8 mouse cellular contexts compared by ENCODE assay signal in genomic region chr7:29071169-29071891, GRCm38 (mm10). TPM values are rescaled to one million over a fixed set of nuclear protein-coding genes. Genes with fewer than 3 reads are reported as not detected.
DNase-seq lines count a peak whose midpoint lies in the region; ATAC-seq and TF ChIP-seq lines count a peak whose summit lies in the region.

No protein-coding gene starts in this region.

- H3K36me3 ChIP-seq in intestine, embryonic 14.5 days (ENCODE audit: control insufficient read depth, insufficient read depth, low read length): no peaks in the 10 kb centered on the region
- no peaks in the 10 kb centered on the region for H3K36me3 ChIP-seq in intestine, postnatal 0 days (ENCODE audit: control insufficient read depth, insufficient read depth)
- no peaks in the 10 kb centered on the region; the same call in 1 of the 2 replicates for H3K36me3 ChIP-seq in embryonic facial prominence, embryonic 10.5 days (replicated peaks)
- H3K36me3 ChIP-seq in hindbrain, embryonic 16.5 days (ENCODE audit: control insufficient read depth, insufficient read depth, low read length): no peaks in the 10 kb centered on the region
- H3K36me3 ChIP-seq in midbrain, embryonic 10.5 days: no peaks in the 10 kb centered on the region

- H3K27ac ChIP-seq in intestine, embryonic 14.5 days (ENCODE audit: low read depth): no peak overlapping the region
- no peak overlapping the region for H3K27ac ChIP-seq in intestine, postnatal 0 days (ENCODE audit: low read depth, low read length)
- H3K27ac ChIP-seq in embryonic facial prominence, embryonic 10.5 days (replicated peaks): 0 out of 2 replicates have a peak overlapping the region, but pooled peaks have one; percentile 24
- peak overlapping the region; percentile 86 for H3K27ac ChIP-seq in hindbrain, embryonic 16.5 days (ENCODE audit: low read depth, low read length)
- peak overlapping the region; percentile 64; the same call in 1 of the 2 replicates for H3K27ac ChIP-seq in midbrain, embryonic 10.5 days (replicated peaks)

- 9% methylated on average over 42 of the region's 42 CpGs for WGBS in intestine, embryonic 14.5 days
- WGBS in intestine, postnatal 0 days: 14% methylated on average over 42 of the region's 42 CpGs
- 4% methylated on average over 42 of the region's 42 CpGs for WGBS in embryonic facial prominence, embryonic 10.5 days
- WGBS in hindbrain, embryonic 16.5 days: 2% methylated on average over 42 of the region's 42 CpGs
- 5% methylated on average over 42 of the region's 42 CpGs for WGBS in midbrain, embryonic 10.5 days

- peak; percentile 66 for DNase-seq in intestine, embryonic 14.5 days (ENCODE audit: low spot score)
- DNase-seq in embryonic facial prominence, embryonic 10.5 days (ENCODE audit: low spot score): peak; percentile 60
- peak; percentile 38 for DNase-seq in midbrain, embryonic 10.5 days (ENCODE audit: low spot score)
- DNase-seq in telencephalon, adult 2 months (ENCODE audit: low read depth, low spot score): peak; percentile 60
- no peak for DNase-seq in urinary bladder, adult 18-20 months (ENCODE audit: low spot score in 2 of 2)
- no peak for DNase-seq in adrenal gland, adult 8-10 months

- H3K4me3 ChIP-seq in intestine, embryonic 14.5 days (ENCODE audit: low read depth, low read length): peak overlapping the region; percentile 27
- H3K4me3 ChIP-seq in intestine, postnatal 0 days (ENCODE audit: low read depth, low read length): no peak overlapping the region
- H3K4me3 ChIP-seq in embryonic facial prominence, embryonic 10.5 days: peak overlapping the region; percentile 60
- peak overlapping the region; percentile 48 for H3K4me3 ChIP-seq in hindbrain, embryonic 16.5 days (ENCODE audit: low read length)
- H3K4me3 ChIP-seq in midbrain, embryonic 10.5 days: peak overlapping the region; percentile 59

- peaks cover 10% of the 10 kb centered on the region; the same call in 1 of the 2 replicates for H3K4me1 ChIP-seq in intestine, embryonic 14.5 days (replicated peaks; ENCODE audit: control insufficient read depth, insufficient read depth, low read length)
- 0 out of 2 replicates have a peak, but pooled peaks cover 4% of the 10 kb centered on the region for H3K4me1 ChIP-seq in intestine, postnatal 0 days (replicated peaks; ENCODE audit: control insufficient read depth, insufficient read depth, low read length)
- peaks cover 24% of the 10 kb centered on the region for H3K4me1 ChIP-seq in embryonic facial prominence, embryonic 10.5 days
- H3K4me1 ChIP-seq in hindbrain, embryonic 16.5 days (ENCODE audit: control insufficient read depth, insufficient read depth, low read depth, low read length): peaks cover 22% of the 10 kb centered on the region
- H3K4me1 ChIP-seq in midbrain, embryonic 10.5 days: peaks cover 21% of the 10 kb centered on the region

- 0 out of 2 replicates have a peak, but pooled peaks cover 11% of the 10 kb centered on the region for H3K27me3 ChIP-seq in intestine, embryonic 14.5 days (replicated peaks; ENCODE audit: control insufficient read depth, insufficient read depth, low read length)
- H3K27me3 ChIP-seq in intestine, postnatal 0 days (replicated peaks; ENCODE audit: control insufficient read depth, insufficient read depth, low read length): peaks cover 4% of the 10 kb centered on the region
- peaks cover 73% of the 10 kb centered on the region for H3K27me3 ChIP-seq in embryonic facial prominence, embryonic 10.5 days (replicated peaks; ENCODE audit: low read depth, poor library complexity, severe bottlenecking)
- H3K27me3 ChIP-seq in hindbrain, embryonic 16.5 days (replicated peaks; ENCODE audit: control insufficient read depth, insufficient read depth, low read length): peaks cover 6% of the 10 kb centered on the region
- peaks cover 67% of the 10 kb centered on the region for H3K27me3 ChIP-seq in midbrain, embryonic 10.5 days (ENCODE audit: low read depth, poor library complexity, severe bottlenecking)

- no peak overlapping the region for H3K9ac ChIP-seq in intestine, embryonic 14.5 days (ENCODE audit: low read length)
- H3K9ac ChIP-seq in intestine, postnatal 0 days (ENCODE audit: low read depth, low read length): no peak overlapping the region
- H3K9ac ChIP-seq in hindbrain, embryonic 16.5 days (ENCODE audit: low read depth, low read length): peak overlapping the region; percentile 60

- H3K9me3 ChIP-seq in intestine, embryonic 14.5 days (ENCODE audit: control insufficient read depth, low read length): no peaks in the 10 kb centered on the region
- no peaks in the 10 kb centered on the region for H3K9me3 ChIP-seq in intestine, postnatal 0 days (ENCODE audit: control insufficient read depth)
- H3K9me3 ChIP-seq in embryonic facial prominence, embryonic 10.5 days: no peaks in the 10 kb centered on the region
- H3K9me3 ChIP-seq in hindbrain, embryonic 16.5 days (ENCODE audit: control insufficient read depth, low read length): no peaks in the 10 kb centered on the region
- no peaks in the 10 kb centered on the region for H3K9me3 ChIP-seq in midbrain, embryonic 10.5 days (replicated peaks)

- ATAC-seq in intestine, embryonic 14.5 days (replicated peaks; ENCODE audit: low FRiP score, low TSS enrichment, low read depth): peak; percentile 33; the same call in 1 of the 2 replicates
- no peak for ATAC-seq in intestine, postnatal 0 days
- peak; percentile 88 for ATAC-seq in hindbrain, embryonic 16.5 days

- TF ChIP-seq CTCF in intestine, postnatal 0 days (IDR thresholded peaks at IDR 0.05; ENCODE audit: low read depth): no peak

- H3K4me2 ChIP-seq in intestine, embryonic 14.5 days (ENCODE audit: low read length): peak overlapping the region; percentile 59
- no peak overlapping the region for H3K4me2 ChIP-seq in intestine, postnatal 0 days (replicated peaks; ENCODE audit: low read depth)
- peak overlapping the region; percentile 77 for H3K4me2 ChIP-seq in hindbrain, embryonic 16.5 days (ENCODE audit: low read length)

RNA-seq across cellular contexts. Expression of gene Ryr1, which starts 53.6 kb away (rescaled TPM):
- polyA plus RNA-seq in intestine, embryonic 14.5 days (2014; fragmentation: Nextera tagmentation; extraction: Ambion mirVana): 0.70 and 0.80 TPM in 2 replicates
- 0.43 and 0.63 TPM in 2 replicates for polyA plus RNA-seq in intestine, postnatal 0 days (2015; fragmentation: Nextera tagmentation; extraction: Ambion mirVana)
- polyA plus RNA-seq in embryonic facial prominence, embryonic 10.5 days (2016; fragmentation: Nextera tagmentation; extraction: Ambion mirVana): 1.8 TPM in 2 replicates
- polyA plus RNA-seq in hindbrain, embryonic 16.5 days (2015; fragmentation: Nextera tagmentation; extraction: Ambion mirVana): 9.2 and 11.0 TPM in 2 replicates
- 0.49 and 0.96 TPM in 2 replicates for polyA plus RNA-seq in midbrain, embryonic 10.5 days (2016; fragmentation: Nextera tagmentation; extraction: Ambion mirVana)
- under 1 TPM; 0.17 to 0.25 (median 0.22) TPM for total RNA-seq in adrenal gland, adult 8-10 months (2022)

Comparison
In these comparisons a context has a peak if more than half of its experiments do, and no peak if none do; other contexts are left out.
1. DNase-seq: peak in intestine, embryonic 14.5 days (single experiment), embryonic facial prominence, embryonic 10.5 days (single experiment), midbrain, embryonic 10.5 days (single experiment) and telencephalon, adult 2 months (single experiment); none in urinary bladder, adult 18-20 months (0 of 2) and adrenal gland, adult 8-10 months (single experiment).
2. H3K27ac ChIP-seq: peak in embryonic facial prominence, embryonic 10.5 days (single experiment), hindbrain, embryonic 16.5 days (single experiment) and midbrain, embryonic 10.5 days (single experiment); none in intestine, embryonic 14.5 days (single experiment) and intestine, postnatal 0 days (single experiment).